Mouse (Mus musculus): ENCODE measurements around the gene Gm12695.

DNA sequence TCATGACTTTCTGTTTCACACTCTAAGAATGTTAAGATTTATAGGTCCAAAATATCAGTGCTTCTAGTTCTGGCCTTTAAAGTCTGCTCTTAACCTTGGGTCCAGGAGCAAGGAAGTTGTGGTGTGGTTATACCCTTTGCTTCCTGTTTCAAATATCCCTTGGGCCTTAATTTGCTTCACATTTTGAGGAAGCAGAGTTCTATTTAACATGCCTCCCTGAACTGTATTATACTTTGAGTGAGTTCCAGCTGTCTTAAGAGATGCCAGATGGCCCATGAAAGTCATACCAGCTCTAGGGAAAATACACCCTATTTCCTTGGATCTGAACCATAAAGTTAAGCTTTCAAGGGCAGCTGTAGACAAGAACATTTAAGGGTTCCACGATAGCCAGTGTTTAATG, 33.0 kb downstream of the Gm12695 start:
- no peak for TF ChIP-seq POLR2A (IDR thresholded peaks at IDR 0.05; ENCODE audit: control insufficient read depth, extremely low read depth, insufficient read depth, low read length, poor library complexity)
- no peak for TF ChIP-seq CTCF (IDR thresholded peaks at IDR 0.05; ENCODE audit: borderline replicate concordance, control insufficient read depth, extremely low read depth, insufficient read depth, low read length, poor library complexity)
